Mouse (Mus musculus): ENCODE data around the gene Spag4.
"Not testable (repeated sequence)": the region's sequence is repeated elsewhere in the genome, so short reads cannot be mapped to it uniquely, and the experiment has no call there.

- TF ChIP-seq CTCF (IDR thresholded peaks at IDR 0.05; ENCODE audit: insufficient read depth, low read length); POLR2A (IDR thresholded peaks at IDR 0.05; ENCODE audit: borderline replicate concordance, extremely low read depth, low read depth, low read length): not testable (repeated sequence)
These were observed 47.1 kb downstream of the Spag4 start for GRCm38 (mm10) chr2:156112080-156112423.

All from lung, adult 2 months (tissue).